Mouse (Mus musculus): Measurements from ENCODE around the gene Ccdc141.

The Ccdc141 gene

GRCm38 (mm10) chr2:76977650-76978049 is 192.8 kb downstream of the Ccdc141 start:
- no peak for DNase-seq (ENCODE audit: low spot score)

GRCm38 (mm10) chr2:76972051-76972450 is 198.4 kb downstream of the Ccdc141 start:
- DNase-seq (ENCODE audit: low spot score): no peak

- DNase-seq (ENCODE audit: low spot score): no peak
Measured at GRCm38 (mm10) chr2:76971069-76971468, 199.4 kb downstream of the Ccdc141 start.

- DNase-seq (ENCODE audit: low spot score): peak; percentile 11
Measured at GRCm38 (mm10) chr2:76970669-76971068, 199.8 kb downstream of the Ccdc141 start.

- no peak for DNase-seq (ENCODE audit: low spot score)
Measured at GRCm38 (mm10) chr2:76970204-76970603, 200.2 kb downstream of the Ccdc141 start.

GRCm38 (mm10) chr2:76969637-76970036 is 200.8 kb downstream of the Ccdc141 start:
- no peak for DNase-seq (ENCODE audit: low spot score)

- peak; percentile 36 for DNase-seq (ENCODE audit: low spot score)
Measured at GRCm38 (mm10) chr2:76968919-76969318, 201.5 kb downstream of the Ccdc141 start.

- DNase-seq (ENCODE audit: low spot score): no peak
Measured at GRCm38 (mm10) chr2:76966582-76966981, 203.9 kb downstream of the Ccdc141 start.

- no peak for DNase-seq (ENCODE audit: low spot score)
Measured at GRCm38 (mm10) chr2:76966013-76966412, 204.4 kb downstream of the Ccdc141 start.

- no peak for DNase-seq (ENCODE audit: low spot score)
Measured at GRCm38 (mm10) chr2:76965542-76965941, 204.9 kb downstream of the Ccdc141 start.

GRCm38 (mm10) chr2:76962045-76962432 is 208.4 kb downstream of the Ccdc141 start:
- DNase-seq (ENCODE audit: low spot score): no peak

GRCm38 (mm10) chr2:76961420-76962044 is 208.9 kb downstream of the Ccdc141 start:
- DNase-seq (ENCODE audit: low spot score): no peak
